Mouse (Mus musculus): ENCODE data around the gene 1700021F07Rik.
A peak's percentile ranks its signal among the peaks of the same experiment; 100 is the strongest.

The 1700021F07Rik gene

GRCm38 (mm10) chr2:173563336-173563735 is 41.0 kb downstream of the 1700021F07Rik start:
- DNase-seq (ENCODE audit: low spot score): peak; percentile 39

GRCm38 (mm10) chr2:173564179-173564578 is 41.8 kb downstream of the 1700021F07Rik start:
- DNase-seq (ENCODE audit: low spot score): no peak

All from layer of hippocampus, adult 11-12 months (tissue).